ENCODE assay signal across 15 mouse cellular contexts in the genomic region with DNA sequence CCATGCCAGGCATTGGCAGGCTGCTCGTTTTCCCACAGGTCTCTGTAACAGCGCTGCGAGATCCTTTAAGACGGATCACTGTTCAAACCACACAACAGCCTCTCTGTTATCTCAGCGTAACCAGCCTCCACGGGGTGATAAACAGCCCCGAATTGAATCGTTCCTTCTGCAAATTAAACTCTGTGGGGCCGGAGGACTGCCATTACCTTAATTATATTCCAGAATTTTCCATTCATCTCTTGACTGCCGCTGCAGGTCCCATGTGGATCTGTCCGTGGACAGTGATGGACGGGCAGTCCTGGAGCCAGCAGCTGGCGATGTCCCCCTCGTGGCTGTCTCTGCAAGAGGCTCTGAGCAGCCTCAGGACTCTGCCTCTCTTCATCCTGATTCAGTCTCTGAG. TPM values are rescaled to one million over a fixed set of nuclear protein-coding genes. Genes with fewer than 3 reads are reported as not detected.
DNase-seq lines count a peak whose midpoint lies in the region; ATAC-seq lines count a peak whose summit lies in the region.
"Had no signal": no experiment of that assay in that cellular context is flagged by ENCODE, and none has a peak within 500 bp of the region (broad histone marks: within the 10 kb centered on the region; RNA-seq: fewer than 3 reads in every experiment).

No protein-coding gene starts in this region.

- H3K4me1 ChIP-seq in midbrain, embryonic 13.5 days (replicated peaks): peaks cover 42% of the 10 kb centered on the region
- peaks cover 32% of the 10 kb centered on the region for H3K4me1 ChIP-seq in midbrain, embryonic 10.5 days
- peaks cover 48% of the 10 kb centered on the region for H3K4me1 ChIP-seq in hindbrain, embryonic 13.5 days (replicated peaks)
- H3K4me1 ChIP-seq in neural tube, embryonic 14.5 days (ENCODE audit: control insufficient read depth, insufficient read depth, low read length): peaks cover 22% of the 10 kb centered on the region
- H3K4me1 ChIP-seq: liver, embryonic 15.5 days had no signal

- no peaks in the 10 kb centered on the region for H3K9me3 ChIP-seq in midbrain, embryonic 13.5 days
- no peaks in the 10 kb centered on the region for H3K9me3 ChIP-seq in midbrain, embryonic 10.5 days (replicated peaks)
- H3K9me3 ChIP-seq in hindbrain, embryonic 13.5 days: no peaks in the 10 kb centered on the region
- no peaks in the 10 kb centered on the region for H3K9me3 ChIP-seq in neural tube, embryonic 14.5 days (ENCODE audit: control insufficient read depth, low read length)
- H3K9me3 ChIP-seq: liver, embryonic 15.5 days had no signal

- 0 out of 2 replicates have a peak, but pooled peaks cover 6% of the 10 kb centered on the region for H3K27me3 ChIP-seq in midbrain, embryonic 13.5 days
- H3K27me3 ChIP-seq in midbrain, embryonic 10.5 days (ENCODE audit: low read depth, poor library complexity, severe bottlenecking): peaks cover 23% of the 10 kb centered on the region
- H3K27me3 ChIP-seq in hindbrain, embryonic 13.5 days: peaks cover 14% of the 10 kb centered on the region; the same call in 1 of the 2 replicates
- no peaks in the 10 kb centered on the region for H3K27me3 ChIP-seq in neural tube, embryonic 14.5 days (ENCODE audit: control insufficient read depth, insufficient read depth, low read length)
- H3K27me3 ChIP-seq: liver, embryonic 15.5 days had no signal

- no peak overlapping the region for H3K27ac ChIP-seq in midbrain, embryonic 13.5 days
- H3K27ac ChIP-seq in midbrain, embryonic 10.5 days (replicated peaks): no peak overlapping the region
- H3K27ac ChIP-seq in hindbrain, embryonic 13.5 days: peak overlapping the region; percentile 68
- no peak overlapping the region for H3K27ac ChIP-seq in neural tube, embryonic 14.5 days (ENCODE audit: low read depth, low read length)
- H3K27ac ChIP-seq: kidney, postnatal 0 days; liver, embryonic 15.5 days had no signal

- H3K9ac ChIP-seq in midbrain, embryonic 13.5 days (replicated peaks): no peak overlapping the region
- H3K9ac ChIP-seq in hindbrain, embryonic 13.5 days: no peak overlapping the region
- no peak overlapping the region for H3K9ac ChIP-seq in neural tube, embryonic 14.5 days (replicated peaks; ENCODE audit: low read depth, low read length)
- H3K9ac ChIP-seq: liver, embryonic 15.5 days had no signal

- peak; percentile 53; the same call in 1 of the 2 replicates for ATAC-seq in midbrain, embryonic 13.5 days
- peak; percentile 76 for ATAC-seq in hindbrain, embryonic 13.5 days (ENCODE audit: low FRiP score)
- ATAC-seq in neural tube, embryonic 14.5 days (ENCODE audit: low read depth): peak; percentile 69

- intact Hi-C loops in heart, postnatal 10 days (cut with DNase I): no loop called here

- no peak overlapping the region for H3K4me3 ChIP-seq in midbrain, embryonic 13.5 days (replicated peaks)
- H3K4me3 ChIP-seq in midbrain, embryonic 10.5 days: no peak overlapping the region
- H3K4me3 ChIP-seq in hindbrain, embryonic 13.5 days: no peak overlapping the region
- H3K4me3 ChIP-seq in neural tube, embryonic 14.5 days (ENCODE audit: low read depth, low read length): no peak overlapping the region
- H3K4me3 ChIP-seq: erythroblast, embryonic 14.5 days; liver, embryonic 15.5 days had no signal

- no peaks in the 10 kb centered on the region for H3K36me3 ChIP-seq in midbrain, embryonic 13.5 days
- H3K36me3 ChIP-seq in midbrain, embryonic 10.5 days: no peaks in the 10 kb centered on the region
- no peaks in the 10 kb centered on the region for H3K36me3 ChIP-seq in hindbrain, embryonic 13.5 days
- H3K36me3 ChIP-seq in neural tube, embryonic 14.5 days (ENCODE audit: control insufficient read depth, insufficient read depth, low read length): no peaks in the 10 kb centered on the region
- H3K36me3 ChIP-seq: liver, embryonic 15.5 days had no signal

- H3K4me2 ChIP-seq in midbrain, embryonic 13.5 days (replicated peaks): no peak overlapping the region
- no peak overlapping the region for H3K4me2 ChIP-seq in hindbrain, embryonic 13.5 days
- no peak overlapping the region for H3K4me2 ChIP-seq in neural tube, embryonic 14.5 days (ENCODE audit: low read depth, low read length)
- H3K4me2 ChIP-seq: liver, embryonic 15.5 days had no signal

- WGBS in midbrain, embryonic 13.5 days: 56% methylated on average over 14 of the region's 14 CpGs
- WGBS in midbrain, embryonic 10.5 days: 84% methylated on average over 14 of the region's 14 CpGs
- WGBS in hindbrain, embryonic 13.5 days: 23% methylated on average over 14 of the region's 14 CpGs
- WGBS in neural tube, embryonic 14.5 days: 11% methylated on average over 14 of the region's 14 CpGs

- DNase-seq in adrenal gland, adult 8-10 months: peak; percentile 8
- no peak for DNase-seq in adrenal gland, adult 18-20 months (ENCODE audit: low spot score in 2 of 2)
- DNase-seq in midbrain, embryonic 10.5 days (ENCODE audit: low spot score): no peak
- DNase-seq in heart, postnatal 10 days: no peak
- no peak for DNase-seq in gastrocnemius, adult 18-20 months (ENCODE audit: low spot score)
- DNase-seq: cerebellum, adult 2 months; heart, adult 11 months; spleen, adult 18-20 months; thymus, postnatal 4 days had no signal

RNA-seq across cellular contexts. Expression of gene Rtl6, which starts 30.7 kb away (rescaled TPM):
- 1 to 10 TPM; 8.0 to 9.9 (median 8.6) TPM for total RNA-seq in adrenal gland, adult 8-10 months (2022)
- 1 to 10 TPM; 3.5 to 4.3 TPM for total RNA-seq in adrenal gland, adult 18-20 months (2021)
- polyA plus RNA-seq in midbrain, embryonic 13.5 days (2015; fragmentation: Nextera tagmentation; extraction: Ambion mirVana): 57.8 and 62.2 TPM in 2 replicates
- 27.4 and 37.4 TPM in 2 replicates for polyA plus RNA-seq in midbrain, embryonic 10.5 days (2016; fragmentation: Nextera tagmentation; extraction: Ambion mirVana)
- polyA plus RNA-seq in hindbrain, embryonic 13.5 days (2015; fragmentation: Nextera tagmentation; extraction: Ambion mirVana): 51.6 and 54.4 TPM in 2 replicates
- polyA plus RNA-seq in neural tube, embryonic 14.5 days (2014; fragmentation: Nextera tagmentation; extraction: Ambion mirVana): 27.6 and 41.1 TPM in 2 replicates
- 1 to 10 TPM; 7.9 to 9.2 TPM for total RNA-seq in heart, postnatal 10 days (2021)
- 1 to 10 TPM; 4.0 to 4.1 TPM for total RNA-seq in gastrocnemius, adult 18-20 months (2021)
- polyA plus RNA-seq: erythroblast, embryonic 14.5 days had no signal
